Mouse (Mus musculus): Measurements from ENCODE around the gene Rasgrp3.
"Not testable (repeated sequence)": the region's sequence is repeated elsewhere in the genome, so short reads cannot be mapped to it uniquely, and the experiment has no call there.

Gene Rasgrp3

DNA sequence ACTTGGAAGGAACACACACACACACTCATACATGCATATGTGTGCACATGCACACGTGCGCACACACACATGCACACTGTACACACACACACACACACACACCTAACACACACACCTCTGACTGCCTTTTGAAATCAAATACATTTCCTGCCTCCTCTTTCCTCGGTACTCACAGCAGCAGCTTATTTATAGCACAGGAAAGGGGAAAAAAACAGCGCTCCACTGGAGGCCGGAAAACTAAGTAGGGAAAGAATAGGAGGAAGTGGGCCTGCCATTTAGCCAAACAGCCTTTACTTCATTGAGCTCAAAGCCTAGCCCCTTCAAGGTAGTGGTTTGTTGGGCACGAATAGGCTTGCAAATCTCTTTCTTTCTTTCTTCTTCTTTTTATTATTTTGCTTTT, at the start of gene Rasgrp3:
Rasgrp3 (plus strand) TSS at position 298 of the 400 bp plus-strand sequence.
- peak; percentile 43 for DNase-seq

DNA sequence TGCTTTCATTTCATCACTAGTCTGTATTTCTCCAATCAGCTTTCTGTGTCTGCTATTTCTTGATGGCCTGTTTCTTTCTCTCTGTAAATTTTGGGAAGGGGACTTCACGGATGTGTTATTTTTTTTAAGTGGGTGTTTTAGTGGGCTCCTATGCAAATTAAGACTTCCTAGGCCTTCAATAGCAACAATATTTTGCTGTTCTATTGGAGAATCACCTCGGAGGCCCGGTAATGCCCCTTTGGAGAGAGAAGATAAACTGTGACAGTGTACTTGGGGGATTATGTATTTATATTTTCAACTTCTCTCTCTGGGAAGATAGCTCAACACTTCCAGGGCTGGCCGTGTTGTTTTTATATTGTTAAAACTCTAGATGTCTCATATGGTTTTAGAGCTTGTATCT, 47.3 kb upstream of the Rasgrp3 start:
- no peak for DNase-seq

DNA sequence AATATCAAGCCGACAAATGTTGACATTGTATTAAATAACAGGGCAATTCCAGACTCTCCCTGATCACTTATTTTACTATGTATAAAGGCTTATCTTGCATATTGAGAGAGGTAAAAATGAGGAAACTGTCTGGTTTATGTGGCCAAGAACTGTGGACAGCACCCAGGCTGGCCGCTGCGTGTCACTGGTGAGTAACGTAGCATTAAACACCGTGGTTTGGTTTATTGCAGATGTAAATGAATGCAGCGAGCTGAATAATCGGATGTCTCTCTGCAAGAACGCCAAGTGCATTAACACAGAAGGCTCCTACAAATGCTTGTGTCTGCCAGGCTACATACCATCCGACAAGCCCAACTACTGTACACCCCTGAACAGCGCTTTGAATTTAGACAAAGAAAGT, 45.6 kb upstream of the Rasgrp3 start:
- DNase-seq = peak; percentile 28

DNA sequence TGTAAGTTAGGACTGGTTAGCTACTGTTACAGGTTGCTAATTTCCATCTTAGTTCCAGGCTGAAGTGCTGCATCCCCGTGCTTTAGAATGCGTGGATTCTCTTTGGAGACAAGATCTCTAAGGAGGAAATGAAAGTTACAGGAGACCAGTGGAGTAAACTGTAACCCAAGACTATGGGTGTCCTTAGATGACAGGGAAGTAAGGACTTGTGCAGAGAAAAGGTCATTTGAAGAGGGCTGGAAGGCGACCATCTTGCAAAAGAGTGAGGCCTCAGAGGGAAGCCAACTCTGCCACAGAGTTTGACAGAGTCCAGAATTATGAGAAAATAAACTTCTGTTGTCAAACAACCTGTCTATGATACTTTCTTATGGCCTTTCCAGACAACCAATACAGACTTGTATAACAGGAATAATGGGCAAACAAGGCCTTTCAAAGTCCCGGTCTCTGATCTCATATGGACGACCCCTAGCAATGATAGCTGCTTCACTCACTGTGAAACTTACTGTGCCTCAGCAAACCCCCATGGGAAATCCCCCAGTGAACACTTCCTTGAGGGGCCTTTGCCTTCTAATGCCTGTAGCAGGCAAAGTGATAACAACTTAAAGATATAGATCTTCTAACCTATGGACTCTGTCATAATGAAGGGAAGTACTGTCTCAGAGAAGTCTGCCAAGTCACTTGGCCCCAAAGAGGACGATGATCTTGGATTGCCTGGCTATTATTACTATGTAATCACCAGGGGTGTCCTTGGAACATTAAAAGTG, 44.1 kb upstream of the Rasgrp3 start:
- DNase-seq = no peak

DNA sequence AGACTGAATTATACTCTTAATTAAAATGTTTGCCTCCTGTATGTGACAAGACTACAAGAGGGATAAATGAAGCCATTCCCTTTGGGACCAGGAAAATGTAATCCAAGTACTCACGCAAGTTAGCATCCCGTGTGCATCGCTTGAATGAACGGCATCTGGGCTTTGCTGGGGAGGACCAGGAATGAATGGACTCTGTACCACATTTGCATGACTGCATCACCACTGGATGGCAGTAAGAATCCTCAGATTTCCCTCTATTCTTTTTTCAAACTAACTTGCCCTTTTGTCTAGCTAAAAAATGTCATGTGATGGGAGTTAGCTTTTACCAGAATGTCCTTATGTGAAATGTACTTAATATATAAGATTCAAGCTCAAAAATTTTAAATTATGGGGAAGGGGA, 29.3 kb upstream of the Rasgrp3 start:
- peak; percentile 37 for DNase-seq

DNA sequence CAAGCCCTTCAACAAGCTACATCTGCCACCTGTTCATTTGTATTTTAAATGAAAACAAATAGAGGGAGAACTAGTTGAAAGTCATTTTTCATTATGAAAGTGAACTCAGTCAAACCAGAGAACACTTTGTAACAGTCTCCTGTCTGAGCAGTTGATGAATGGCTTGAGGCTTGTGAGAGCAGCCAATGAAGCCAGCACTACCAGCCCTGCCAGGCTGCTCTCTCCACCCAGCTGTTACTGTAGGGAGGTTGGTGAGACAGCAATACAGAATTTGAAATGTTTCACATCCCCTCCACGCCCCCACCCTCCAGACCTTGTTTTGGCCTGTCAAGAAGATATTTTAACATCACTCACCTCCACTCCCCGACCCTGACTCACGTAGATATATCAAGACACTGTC, 18.8 kb upstream of the Rasgrp3 start:
- no peak for DNase-seq

DNA sequence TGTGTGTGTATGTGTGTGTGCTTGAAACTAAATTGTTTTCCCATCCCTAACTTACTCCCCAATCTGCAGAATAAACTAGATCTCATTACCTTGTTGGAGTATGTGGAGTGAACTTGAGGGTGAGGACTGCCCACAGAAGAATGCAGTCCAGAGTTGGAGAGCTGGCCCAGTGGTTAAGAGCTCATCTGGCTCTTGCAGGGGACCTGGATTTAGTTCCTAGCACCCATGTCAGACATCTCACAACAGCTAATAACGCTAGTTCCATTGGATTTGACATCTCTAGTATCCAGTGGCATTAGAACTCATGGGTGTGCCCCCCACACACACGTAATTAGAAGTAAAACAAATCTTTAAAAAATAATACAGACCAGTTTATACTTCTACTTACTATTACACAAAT, 1.5 kb upstream of the Rasgrp3 start:
- no peak for DNase-seq

DNA sequence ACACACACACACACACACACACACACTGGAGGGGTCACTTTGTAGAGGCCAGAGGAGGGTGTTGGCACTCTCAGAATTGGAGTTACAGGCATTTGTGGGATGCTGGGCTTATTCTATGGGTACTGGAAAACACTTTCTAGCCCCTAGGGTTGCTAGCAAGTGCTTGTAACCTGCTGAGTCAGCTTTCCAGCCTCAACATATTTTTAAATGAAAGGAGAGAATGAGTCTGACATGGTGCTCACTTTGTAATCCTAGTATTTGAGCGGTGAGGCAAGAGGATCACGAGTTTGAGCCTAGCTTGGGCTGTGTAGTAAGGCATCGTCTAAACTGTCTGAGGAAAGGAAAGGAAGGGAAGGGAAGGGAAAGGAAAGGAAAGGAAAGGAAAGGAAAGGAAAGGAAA, 825 bp upstream of the Rasgrp3 start:
- DNase-seq = no peak

DNA sequence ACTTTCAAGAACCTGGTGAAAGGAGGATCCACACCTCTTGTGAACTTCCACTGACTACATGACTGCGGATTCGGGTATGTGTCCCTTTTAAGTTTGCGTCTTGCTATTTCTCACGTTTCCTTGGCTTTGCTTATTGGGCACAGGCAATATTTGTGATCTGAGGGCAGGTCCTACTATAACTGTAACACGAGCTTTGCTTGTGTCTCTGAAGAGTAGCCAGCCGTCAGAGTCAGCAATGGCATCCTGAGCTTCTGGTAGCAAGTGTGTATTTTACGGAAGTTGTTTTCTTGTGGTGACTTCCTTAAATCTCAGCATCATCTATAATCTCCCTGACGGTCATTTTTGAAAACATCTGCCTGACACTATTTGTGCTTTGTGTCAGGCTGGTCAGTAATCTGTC, 399 bp downstream of the Rasgrp3 start:
- peak; percentile 19 for DNase-seq

DNA sequence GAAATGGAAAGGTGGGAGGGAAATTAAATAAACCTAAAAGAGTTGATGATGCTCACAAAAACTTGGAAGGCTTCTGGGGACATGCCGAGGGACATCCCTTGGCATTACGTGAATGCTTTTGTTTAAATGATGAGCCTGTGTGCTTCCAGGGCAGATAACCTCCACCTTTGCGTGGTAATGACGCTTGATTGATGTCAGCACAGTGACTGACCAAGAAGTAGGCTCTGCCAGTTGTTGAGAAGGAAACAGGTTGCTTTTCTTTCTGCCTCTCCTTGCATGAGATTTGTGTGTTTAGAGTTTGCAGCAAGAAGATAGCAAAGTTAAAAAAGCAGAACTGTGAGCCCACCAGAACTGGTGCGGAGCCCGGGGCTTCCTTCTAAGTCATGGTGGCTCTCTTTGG, 1.1 kb downstream of the Rasgrp3 start:
- DNase-seq = no peak

DNA sequence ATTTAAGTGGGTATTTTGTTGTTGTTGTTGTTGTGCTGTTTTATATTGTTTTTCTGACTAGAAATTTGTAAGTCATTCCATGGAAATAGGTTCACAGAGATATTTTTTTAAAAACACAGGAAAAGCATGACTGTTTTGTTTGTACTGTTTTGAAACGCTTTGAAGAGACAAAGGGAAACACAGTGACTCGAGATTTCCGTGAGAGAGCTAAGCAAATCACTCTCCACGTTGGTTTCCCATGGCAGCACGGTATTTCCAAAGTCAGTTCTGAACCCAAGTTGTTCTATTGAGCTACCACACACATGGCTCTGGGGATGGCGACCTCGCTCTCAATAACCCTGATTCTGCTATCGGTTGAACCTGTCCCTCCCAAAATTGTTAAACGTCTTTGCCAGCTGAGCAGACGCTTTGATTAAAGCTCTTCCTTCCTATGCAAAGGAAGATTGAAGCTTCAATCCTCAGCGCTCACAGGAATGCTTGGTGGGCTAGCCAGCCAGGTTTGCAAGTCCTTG, 1.6 kb downstream of the Rasgrp3 start:
- no peak for DNase-seq

DNA sequence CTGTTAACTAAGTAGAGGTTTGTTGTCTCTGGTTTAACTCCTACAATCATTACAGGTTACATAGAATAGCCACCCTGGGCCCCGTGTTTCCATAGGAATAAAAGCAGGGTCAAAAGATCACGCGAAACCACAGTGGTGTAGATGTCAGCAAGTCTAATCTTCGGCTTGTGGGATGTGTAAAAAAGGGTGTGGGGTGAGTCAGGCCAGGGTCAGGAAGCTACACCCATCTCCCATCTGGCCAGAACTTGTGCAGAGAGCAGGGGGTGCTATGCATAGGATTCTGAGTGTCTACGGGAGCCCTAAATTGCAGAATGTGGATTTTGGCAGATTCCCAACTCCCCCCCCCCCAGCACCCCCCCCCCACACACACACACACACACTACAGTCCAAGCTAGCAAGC, 2.5 kb downstream of the Rasgrp3 start:
- DNase-seq = no peak

DNA sequence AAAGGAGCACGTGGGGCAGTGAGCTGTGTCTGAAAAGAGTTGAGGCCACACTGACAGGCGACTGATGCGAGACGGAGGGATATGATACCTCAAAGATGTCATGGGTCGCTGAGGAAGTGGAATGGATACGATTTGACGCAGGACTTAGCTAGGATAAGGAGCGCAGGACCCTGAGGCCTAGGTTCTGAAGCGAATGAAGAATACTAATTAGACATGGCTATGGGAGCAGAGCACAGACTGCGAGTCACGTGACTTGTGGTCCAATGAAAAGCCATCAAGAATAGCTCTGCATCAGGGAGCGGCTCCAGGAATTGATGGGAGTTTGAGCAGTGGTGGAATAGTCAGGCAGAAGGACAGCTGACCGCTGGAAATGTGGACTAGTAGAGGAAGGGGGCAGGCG, 3.4 kb downstream of the Rasgrp3 start:
- DNase-seq = no peak

DNA sequence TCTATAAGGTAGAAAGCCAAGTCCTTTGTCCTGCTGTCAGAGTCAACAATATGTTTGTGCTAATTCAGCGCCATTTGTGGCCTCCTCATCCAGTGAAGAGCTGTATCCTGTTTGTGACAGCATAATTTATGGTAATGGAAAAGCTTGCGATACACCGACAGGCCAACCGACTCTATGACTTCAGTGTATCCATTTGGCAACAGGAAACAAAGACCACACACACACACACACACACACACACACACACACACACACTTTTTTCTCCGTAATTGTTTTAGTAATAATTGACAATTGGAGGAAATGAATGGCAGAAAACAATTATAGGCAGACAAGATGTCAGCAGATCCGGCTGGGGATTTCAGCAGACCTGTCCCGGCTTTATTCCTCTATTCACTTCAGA, 4.9 kb downstream of the Rasgrp3 start:
- DNase-seq = peak; percentile 45

DNA sequence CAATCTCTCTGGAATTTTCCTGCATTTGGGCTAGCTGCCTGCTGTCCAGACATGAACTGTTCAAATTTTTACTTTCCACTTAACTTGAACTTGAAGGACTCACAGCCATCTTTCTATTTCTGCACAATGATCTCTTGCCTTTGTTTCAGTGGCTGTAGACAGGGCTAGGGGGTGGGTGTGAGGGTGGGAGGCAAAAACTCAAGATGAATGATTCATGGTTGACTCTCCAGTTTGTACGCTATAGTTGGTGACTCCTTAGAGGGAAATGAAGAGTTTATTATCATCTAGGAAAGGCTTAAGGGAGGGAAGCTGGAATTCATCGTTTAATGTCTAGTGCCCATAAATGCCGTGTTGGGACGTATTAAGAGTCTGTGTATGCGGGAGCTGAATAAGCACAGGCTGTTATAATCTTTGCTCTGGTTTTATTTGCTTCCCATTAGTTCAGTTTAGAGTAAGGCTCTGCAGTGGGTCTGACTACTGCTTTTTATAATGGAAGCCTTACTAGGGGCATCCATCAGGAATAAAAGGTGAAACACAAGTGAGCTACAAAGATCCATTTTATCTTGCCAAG, 5.6 kb downstream of the Rasgrp3 start:
- no peak for DNase-seq

DNA sequence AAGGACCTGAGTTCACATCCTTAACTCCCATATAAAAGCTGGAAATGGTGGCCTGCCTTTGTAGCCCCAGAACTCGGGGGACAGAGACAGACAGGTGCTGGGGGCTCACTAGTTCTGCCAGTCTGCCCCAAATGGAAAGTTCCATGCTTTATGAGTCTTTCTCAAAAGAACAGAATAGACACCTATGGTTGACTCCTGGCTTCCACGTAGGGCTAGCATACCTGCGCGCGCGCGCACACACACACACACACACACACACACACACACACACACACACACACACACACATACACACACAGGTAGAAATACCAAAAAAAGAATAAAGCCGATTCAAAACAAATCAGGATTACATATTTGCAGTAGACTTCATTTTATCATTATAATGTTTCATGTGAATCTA, 6.7 kb downstream of the Rasgrp3 start:
- DNase-seq = no peak

DNA sequence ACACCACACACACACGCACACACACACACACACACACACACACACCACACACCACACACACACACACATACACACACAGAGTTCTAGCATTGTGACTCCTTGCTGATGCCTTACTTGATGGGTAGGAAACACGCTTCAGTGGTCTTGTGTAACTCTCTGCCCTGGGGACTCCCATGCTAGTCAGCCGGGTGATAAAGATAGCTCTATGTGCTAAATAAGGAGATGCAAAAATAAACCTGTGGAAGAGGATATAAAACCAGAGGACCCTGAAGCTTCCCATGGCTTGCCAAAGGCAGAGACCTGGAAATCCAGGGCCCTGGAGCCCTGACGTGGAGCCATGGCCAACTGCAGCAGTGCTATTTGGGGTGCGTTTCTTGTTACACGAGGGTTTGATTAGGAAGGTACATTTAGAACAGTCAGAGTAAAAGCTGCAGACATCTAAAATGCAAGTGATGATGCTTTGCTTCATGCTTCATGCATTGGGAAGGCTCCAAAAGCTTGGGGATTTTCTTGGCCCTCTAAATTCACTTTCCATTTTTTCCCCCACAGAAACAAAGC, 7.4 kb downstream of the Rasgrp3 start:
- DNase-seq = no peak

DNA sequence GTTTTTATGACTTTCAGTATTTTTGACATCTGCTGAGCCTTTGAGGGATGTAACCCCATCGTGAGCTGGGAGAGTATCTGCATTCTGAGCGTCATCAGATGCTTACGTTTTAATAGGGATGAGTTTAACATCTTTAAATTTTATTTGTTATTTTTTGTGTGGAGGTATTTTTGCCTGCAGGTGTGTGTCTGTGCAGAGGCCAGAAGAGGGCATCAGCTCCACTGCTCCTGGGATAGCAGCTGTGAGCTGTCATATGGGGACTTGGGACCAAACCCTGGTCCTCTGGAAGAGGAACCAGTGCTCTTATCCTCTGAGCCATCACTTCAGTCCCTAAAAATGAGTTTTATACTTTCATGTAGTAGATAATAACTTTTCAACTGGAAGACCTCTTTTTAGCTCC, 12.6 kb downstream of the Rasgrp3 start:
- no peak for DNase-seq

DNA sequence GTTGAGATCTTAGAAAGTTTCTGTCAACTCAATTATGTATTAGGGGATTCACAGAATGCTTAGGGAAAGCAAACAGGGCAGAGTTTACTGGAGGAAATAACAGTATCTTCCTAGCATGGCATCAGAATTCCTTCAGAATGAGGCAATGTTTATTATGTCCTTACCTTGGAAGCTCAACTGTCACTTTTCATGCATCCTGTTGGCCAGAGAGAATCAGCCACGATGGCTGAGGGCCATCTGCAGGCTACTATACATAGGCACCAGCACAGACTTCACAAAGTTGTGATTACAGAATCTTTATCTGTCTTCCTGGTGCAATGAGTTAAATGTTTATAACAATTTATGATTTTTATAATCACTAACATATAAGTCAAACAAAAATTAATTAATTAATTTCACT, 13.3 kb downstream of the Rasgrp3 start:
- DNase-seq = no peak

DNA sequence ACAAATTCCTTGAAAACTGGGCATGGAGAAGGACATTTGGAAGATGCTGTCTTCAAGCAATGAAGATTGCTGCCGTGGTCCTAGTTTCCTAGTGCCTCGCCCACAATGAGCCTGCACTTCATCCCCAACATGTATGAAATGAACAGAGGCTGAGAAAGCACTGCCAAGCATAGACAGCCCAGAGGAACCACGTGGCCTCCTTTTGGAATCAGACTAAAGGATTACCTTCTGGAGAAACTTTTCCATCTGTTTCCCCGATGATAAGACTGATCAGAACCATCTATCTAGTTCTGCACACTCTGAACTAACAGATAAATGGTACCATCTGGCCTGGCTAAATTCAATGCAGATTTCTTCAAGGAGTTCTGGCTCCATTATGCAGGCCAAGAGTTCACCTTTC, 16.6 kb downstream of the Rasgrp3 start:
- DNase-seq = no peak

DNA sequence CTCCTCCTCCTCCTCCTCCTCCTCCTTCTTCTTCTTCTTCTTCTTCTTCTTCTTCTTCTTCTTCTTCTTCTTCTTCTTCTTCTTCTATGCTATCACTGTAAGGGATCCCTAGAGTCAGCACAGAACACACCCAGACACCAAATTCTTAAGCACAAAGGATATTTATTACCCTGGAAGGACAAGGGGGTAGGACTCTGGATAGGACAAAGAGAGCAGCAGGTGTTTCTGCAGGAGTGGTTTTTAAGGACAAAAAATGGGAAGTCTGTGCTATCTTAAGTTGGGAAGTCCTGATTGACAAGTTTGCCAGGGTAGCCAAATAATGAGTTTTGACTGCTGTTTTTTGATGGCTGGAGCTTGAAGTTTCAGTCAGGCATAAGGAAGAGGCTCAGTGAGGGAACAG, 17.9 kb downstream of the Rasgrp3 start:
- DNase-seq = no peak

DNA sequence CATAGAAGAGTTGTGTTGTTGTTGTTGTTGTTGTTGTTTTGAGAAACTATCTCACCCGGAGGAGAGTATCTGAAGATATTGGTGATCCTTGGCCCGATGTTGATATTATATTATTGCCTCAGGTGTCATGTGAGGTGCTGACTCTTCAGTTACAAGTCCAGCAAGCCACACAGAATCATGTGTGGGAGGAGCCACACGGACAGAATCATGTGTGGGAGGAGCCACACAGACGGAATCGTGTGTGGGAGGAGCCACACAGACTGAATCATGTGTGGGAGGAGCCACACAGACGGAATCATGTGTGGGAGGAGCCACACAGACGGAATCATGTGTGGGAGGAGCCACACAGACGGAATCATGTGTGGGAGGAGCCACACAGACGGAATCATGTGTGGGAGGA, 20.4 kb downstream of the Rasgrp3 start:
- not testable (repeated sequence) for DNase-seq

DNA sequence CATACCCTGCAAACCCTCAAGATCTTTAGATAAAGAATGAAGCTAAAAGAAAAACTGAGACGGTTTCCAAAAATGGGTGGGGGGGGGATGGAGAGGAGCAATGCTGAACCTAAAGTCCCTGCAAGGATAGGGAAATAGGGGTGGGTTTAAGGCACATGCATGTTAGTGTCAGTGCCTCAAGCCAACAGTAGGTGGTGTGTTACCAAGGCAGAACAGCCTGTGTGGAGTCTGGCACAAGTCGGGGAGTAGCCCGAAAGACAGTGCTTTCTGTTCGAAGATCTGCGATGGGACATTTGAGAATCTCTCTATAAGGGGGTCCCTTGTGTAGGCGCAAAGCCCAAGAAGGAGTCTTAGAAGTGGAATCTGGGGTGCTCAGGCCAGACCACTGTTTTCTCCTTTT, 24.9 kb downstream of the Rasgrp3 start:
- DNase-seq = no peak

DNA sequence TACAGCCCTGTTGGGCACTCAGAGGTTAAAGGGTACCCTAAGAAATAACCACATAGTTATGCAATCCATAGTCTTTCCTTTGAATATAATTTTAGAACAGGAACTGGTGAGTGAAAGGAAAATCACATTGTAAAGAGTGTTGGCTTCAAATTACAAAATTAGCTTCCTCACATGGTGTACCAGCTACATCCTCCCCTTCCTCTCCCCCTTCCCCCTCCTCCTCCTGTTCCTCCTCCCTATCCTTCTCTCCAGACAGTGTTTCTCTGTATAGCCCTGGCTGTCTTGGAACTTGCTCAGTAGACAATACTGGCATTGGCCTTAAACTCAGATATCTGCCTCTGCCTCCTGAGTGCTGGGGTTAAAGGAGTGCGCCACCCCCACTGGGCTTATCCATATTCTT, 26.1 kb downstream of the Rasgrp3 start:
- DNase-seq = no peak

Data from kidney, postnatal 10 days (tissue).